Mouse (Mus musculus): ENCODE measurements around the gene Ctcf. TPM values are rescaled to one million over a fixed set of nuclear protein-coding genes. Genes with fewer than 3 reads are reported as not detected.

Ctcf gene
- total RNA-seq, 1 experiment, result 65.5 TPM

DNA sequence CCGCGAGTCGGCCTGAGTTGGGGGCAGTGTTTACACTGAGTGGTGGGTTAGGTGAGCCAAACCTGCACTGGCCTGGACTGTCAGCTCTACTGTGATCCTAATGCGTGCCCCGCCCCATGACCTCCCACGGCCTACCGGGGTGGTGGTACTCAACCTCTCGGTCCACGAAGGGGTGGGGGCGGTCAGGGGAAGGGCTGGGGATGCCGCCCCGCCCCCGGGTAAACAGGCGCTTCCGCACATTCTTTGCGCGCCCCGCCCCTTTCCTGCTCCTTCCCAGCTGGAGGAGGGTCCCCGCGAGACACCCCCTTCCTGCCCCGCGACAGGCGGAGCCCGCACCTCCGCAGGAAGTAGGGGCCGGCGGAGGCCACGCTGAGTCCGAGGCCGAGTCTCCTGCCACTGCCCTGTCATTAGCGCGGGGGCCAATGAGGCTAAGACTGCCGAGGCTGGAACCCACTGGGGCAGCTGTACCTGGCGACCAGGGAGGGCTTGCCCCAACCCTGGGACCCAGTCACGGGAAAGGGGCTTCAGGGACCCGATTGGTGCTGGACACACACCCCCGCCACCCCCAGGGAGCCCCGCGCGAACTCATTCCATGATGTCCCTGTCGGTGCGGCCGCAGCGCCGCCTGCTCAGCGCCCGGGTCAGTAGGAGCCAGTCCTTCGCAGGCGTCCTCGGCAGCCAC, 22.4 kb upstream of the Ctcf start:
- no peak for TF ChIP-seq CHD2 (IDR thresholded peaks at IDR 0.05; ENCODE audit: low read depth, low read length)
- TF ChIP-seq MAFK (IDR thresholded peaks at IDR 0.05; ENCODE audit: insufficient read depth, low read depth, low read length), result no peak
- no peak for TF ChIP-seq HCFC1 (IDR thresholded peaks at IDR 0.05; ENCODE audit: borderline replicate concordance, insufficient read depth, low read length)
- TF ChIP-seq ZC3H11A (IDR thresholded peaks at IDR 0.05; ENCODE audit: borderline replicate concordance, low read depth, low read length), result no peak
- no peak for TF ChIP-seq ZNF384 (IDR thresholded peaks at IDR 0.05; ENCODE audit: low read depth, low read length)
- no peak for DNase-seq (ENCODE audit: low read depth, low spot score)
- H3K9me3 ChIP-seq (ENCODE audit: control insufficient read depth, insufficient read depth, low read depth, low read length), result no peaks in the 10 kb centered on the region
- peak overlapping the region; percentile 37 to 56 for H3K4me3 ChIP-seq (ENCODE audit: insufficient read depth in 1 of 2, low read depth in 1 of 2, low read length in 2 of 2, poor library complexity in 1 of 2, severe bottlenecking in 1 of 2)
- H3K4me1 ChIP-seq (ENCODE audit: control insufficient read depth in 2 of 2, insufficient read depth in 2 of 2, low read length in 2 of 2, poor library complexity in 1 of 2), result peaks cover 0 to 3% of the 10 kb centered on the region in 2 experiments; a peak in 1 of 4 replicates
- H3K9ac ChIP-seq (ENCODE audit: insufficient read depth, low read depth, low read length, poor library complexity, severe bottlenecking), result peak overlapping the region; percentile 43
- in situ Hi-C loops (cut with MboI; ENCODE audit: low sequenced_read_pairs in 2 of 2, unreplicated experiment in 2 of 2), result no loop called here
- no peak overlapping the region for H3K27ac ChIP-seq (ENCODE audit: insufficient read depth, low read depth, low read length, poor library complexity, severe bottlenecking)
- peaks cover 25% of the 10 kb centered on the region; the same call in 1 of the 2 replicates for H3K36me3 ChIP-seq (ENCODE audit: control insufficient read depth, insufficient read depth, low read length, poor library complexity, severe bottlenecking)

DNA sequence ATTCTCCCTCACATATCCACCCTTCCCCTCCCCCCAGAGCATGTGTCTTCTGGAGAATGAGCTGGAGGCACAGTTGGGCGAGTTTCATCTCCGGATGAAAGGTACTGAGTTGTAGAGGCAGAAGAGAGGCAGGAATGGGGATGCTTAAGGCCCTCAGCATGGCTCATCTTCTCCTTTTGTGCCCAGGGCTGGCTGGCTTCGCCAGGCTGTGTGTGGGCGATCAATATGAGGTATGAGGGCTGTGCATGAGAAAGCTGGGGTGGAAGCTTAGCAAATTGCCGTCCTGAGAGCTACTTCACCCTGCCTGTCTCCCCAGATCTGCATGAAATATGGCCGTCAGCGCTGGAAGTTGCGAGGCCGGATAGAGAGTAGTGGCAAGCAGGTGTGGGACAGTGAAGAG, 20.4 kb upstream of the Ctcf start:
- Histone ChIP-seq H3K36me3 (ENCODE audit: control insufficient read depth, insufficient read depth, low read length, poor library complexity, severe bottlenecking) (peaks cover 28% of the 10 kb centered on the region; the same call in 1 of the 2 replicates), H3K4me1 (ENCODE audit: control insufficient read depth in 2 of 2, insufficient read depth in 2 of 2, low read length in 2 of 2, poor library complexity in 1 of 2) (peaks cover 0 to 6% of the 10 kb centered on the region in 2 experiments; a peak in 1 of 4 replicates), H3K4me3 (ENCODE audit: insufficient read depth in 1 of 2, low read depth in 1 of 2, low read length in 2 of 2, poor library complexity in 1 of 2, severe bottlenecking in 1 of 2) (no peak overlapping the region), H3K9ac (ENCODE audit: insufficient read depth, low read depth, low read length, poor library complexity, severe bottlenecking) (no peak overlapping the region), H3K9me3 (ENCODE audit: control insufficient read depth, insufficient read depth, low read depth, low read length) (no peaks in the 10 kb centered on the region), H3K27ac (ENCODE audit: insufficient read depth, low read depth, low read length, poor library complexity, severe bottlenecking) (no peak overlapping the region)
- TF ChIP-seq ZNF384 (IDR thresholded peaks at IDR 0.05; ENCODE audit: low read depth, low read length) (no peak), MAFK (IDR thresholded peaks at IDR 0.05; ENCODE audit: insufficient read depth, low read depth, low read length) (no peak), HCFC1 (IDR thresholded peaks at IDR 0.05; ENCODE audit: borderline replicate concordance, insufficient read depth, low read length) (no peak), ZC3H11A (IDR thresholded peaks at IDR 0.05; ENCODE audit: borderline replicate concordance, low read depth, low read length) (no peak), CHD2 (IDR thresholded peaks at IDR 0.05; ENCODE audit: low read depth, low read length) (no peak)
- no peak for DNase-seq (ENCODE audit: low read depth, low spot score)
- in situ Hi-C loops (cut with MboI; ENCODE audit: low sequenced_read_pairs in 2 of 2, unreplicated experiment in 2 of 2), result no loop called here

DNA sequence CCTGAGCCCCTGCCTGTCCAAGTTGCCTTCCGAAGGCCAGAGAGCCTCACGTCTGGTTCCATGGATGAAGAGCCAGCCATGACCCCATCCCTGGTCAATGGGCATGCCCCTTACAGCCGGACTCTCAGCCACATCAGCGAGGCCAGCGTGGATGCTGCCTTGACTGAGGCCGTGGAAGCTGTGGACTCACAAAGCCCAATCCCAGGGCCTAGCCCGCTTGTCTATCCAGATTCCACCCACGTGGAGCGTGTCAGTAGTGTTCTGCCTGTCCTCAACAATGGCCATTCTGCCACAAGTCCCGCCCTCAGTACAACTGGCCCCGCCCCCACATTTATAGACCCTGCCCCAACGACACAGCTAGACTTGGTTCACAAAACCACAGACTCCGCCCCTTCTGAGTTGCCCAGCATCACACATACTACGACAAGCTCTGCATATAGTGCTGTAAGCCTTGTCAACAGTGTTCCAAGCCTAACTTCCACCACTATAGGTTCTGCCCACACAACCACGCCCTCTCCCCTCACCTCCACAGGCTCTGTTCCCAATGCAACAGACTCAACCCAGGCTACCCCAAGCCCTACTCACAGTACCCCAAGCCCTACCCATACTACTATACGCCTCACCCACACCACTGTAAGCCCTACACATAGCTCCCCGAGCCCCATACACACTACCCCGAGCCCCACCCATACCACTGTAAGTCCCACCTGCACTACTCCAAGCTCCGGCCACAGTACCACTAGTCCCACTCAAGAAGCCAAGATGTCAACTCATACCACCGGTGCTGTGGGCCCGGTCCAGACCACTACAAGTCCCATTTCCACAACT, 18.7 kb upstream of the Ctcf start:
- DNase-seq (ENCODE audit: low read depth, low spot score), result peak; percentile 46
- Histone ChIP-seq H3K9me3 (ENCODE audit: control insufficient read depth, insufficient read depth, low read depth, low read length) (no peaks in the 10 kb centered on the region), H3K4me3 (ENCODE audit: insufficient read depth in 1 of 2, low read depth in 1 of 2, low read length in 2 of 2, poor library complexity in 1 of 2, severe bottlenecking in 1 of 2) (no peak overlapping the region), H3K27ac (ENCODE audit: insufficient read depth, low read depth, low read length, poor library complexity, severe bottlenecking) (no peak overlapping the region), H3K4me1 (ENCODE audit: control insufficient read depth in 2 of 2, insufficient read depth in 2 of 2, low read length in 2 of 2, poor library complexity in 1 of 2) (peaks cover 0 to 9% of the 10 kb centered on the region in 2 experiments; a peak in 1 of 4 replicates), H3K9ac (ENCODE audit: insufficient read depth, low read depth, low read length, poor library complexity, severe bottlenecking) (no peak overlapping the region), H3K36me3 (ENCODE audit: control insufficient read depth, insufficient read depth, low read length, poor library complexity, severe bottlenecking) (peaks cover 28% of the 10 kb centered on the region; the same call in 1 of the 2 replicates)
- in situ Hi-C loops (cut with MboI; ENCODE audit: low sequenced_read_pairs in 2 of 2, unreplicated experiment in 2 of 2), result no loop called here
- no peak for TF ChIP-seq MAFK (IDR thresholded peaks at IDR 0.05; ENCODE audit: insufficient read depth, low read depth, low read length)
- no peak for TF ChIP-seq CHD2 (IDR thresholded peaks at IDR 0.05; ENCODE audit: low read depth, low read length)
- no peak for TF ChIP-seq ZC3H11A (IDR thresholded peaks at IDR 0.05; ENCODE audit: borderline replicate concordance, low read depth, low read length)
- TF ChIP-seq HCFC1 (IDR thresholded peaks at IDR 0.05; ENCODE audit: borderline replicate concordance, insufficient read depth, low read length), result no peak
- no peak for TF ChIP-seq ZNF384 (IDR thresholded peaks at IDR 0.05; ENCODE audit: low read depth, low read length)

DNA sequence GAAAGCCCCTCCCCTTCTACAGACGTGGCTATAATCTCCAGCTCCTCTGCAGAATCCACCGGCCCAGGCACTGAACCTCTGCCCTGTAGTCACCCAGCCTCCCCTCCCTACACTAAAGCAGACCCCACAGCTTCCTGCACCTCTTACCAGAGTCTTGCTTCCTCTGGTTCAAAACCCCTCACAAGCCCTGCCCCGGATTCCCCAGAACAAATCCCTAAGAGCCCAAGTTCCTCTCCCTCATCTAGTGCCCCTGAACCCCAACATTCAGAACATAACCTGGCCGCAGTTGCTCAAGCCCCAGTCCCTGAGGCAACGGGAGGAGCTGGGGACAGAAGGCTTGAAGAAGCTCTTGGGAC, 18.1 kb upstream of the Ctcf start:
- Histone ChIP-seq H3K4me1 (ENCODE audit: control insufficient read depth in 2 of 2, insufficient read depth in 2 of 2, low read length in 2 of 2, poor library complexity in 1 of 2) (peaks cover 0 to 12% of the 10 kb centered on the region in 2 experiments; a peak in 1 of 4 replicates), H3K4me3 (ENCODE audit: insufficient read depth in 1 of 2, low read depth in 1 of 2, low read length in 2 of 2, poor library complexity in 1 of 2, severe bottlenecking in 1 of 2) (no peak overlapping the region), H3K9ac (ENCODE audit: insufficient read depth, low read depth, low read length, poor library complexity, severe bottlenecking) (no peak overlapping the region), H3K36me3 (ENCODE audit: control insufficient read depth, insufficient read depth, low read length, poor library complexity, severe bottlenecking) (peaks cover 28% of the 10 kb centered on the region; the same call in 1 of the 2 replicates), H3K27ac (ENCODE audit: insufficient read depth, low read depth, low read length, poor library complexity, severe bottlenecking) (no peak overlapping the region), H3K9me3 (ENCODE audit: control insufficient read depth, insufficient read depth, low read depth, low read length) (no peaks in the 10 kb centered on the region)
- TF ChIP-seq HCFC1 (IDR thresholded peaks at IDR 0.05; ENCODE audit: borderline replicate concordance, insufficient read depth, low read length) (no peak), MAFK (IDR thresholded peaks at IDR 0.05; ENCODE audit: insufficient read depth, low read depth, low read length) (no peak), ZNF384 (IDR thresholded peaks at IDR 0.05; ENCODE audit: low read depth, low read length) (no peak), ZC3H11A (IDR thresholded peaks at IDR 0.05; ENCODE audit: borderline replicate concordance, low read depth, low read length) (no peak), CHD2 (IDR thresholded peaks at IDR 0.05; ENCODE audit: low read depth, low read length) (no peak)
- in situ Hi-C loops (cut with MboI; ENCODE audit: low sequenced_read_pairs in 2 of 2, unreplicated experiment in 2 of 2), result no loop called here
- no peak for DNase-seq (ENCODE audit: low read depth, low spot score)

Data from ES-E14 (cell line).